In the genomic region with DNA sequence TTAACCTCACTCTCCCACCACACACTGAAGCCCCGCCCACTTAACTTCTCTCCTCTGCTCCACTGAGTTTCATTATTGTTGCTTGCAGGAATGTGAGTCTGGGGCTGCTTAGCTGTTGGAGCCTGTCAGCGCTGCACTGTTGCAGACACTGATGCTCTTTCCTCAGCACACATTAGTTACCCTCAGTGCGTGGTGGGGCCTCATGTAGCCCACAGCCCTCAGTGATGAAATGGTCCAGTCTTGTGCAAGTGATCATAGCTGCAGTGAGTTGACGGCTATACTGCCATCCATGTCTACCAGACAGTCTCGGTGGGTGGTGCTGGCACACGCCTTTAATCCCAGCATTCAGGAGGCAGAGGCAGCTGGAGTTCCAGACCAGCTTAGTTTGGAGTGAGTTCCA, we compare ENCODE assay signal across 12 mouse cellular contexts. TPM values are rescaled to one million over a fixed set of nuclear protein-coding genes. Genes with fewer than 3 reads are reported as not detected.
DNase-seq lines count a peak whose midpoint lies in the region; ATAC-seq lines count a peak whose summit lies in the region.
"Had no signal": no experiment of that assay in that cellular context is flagged by ENCODE, and none has a peak within 500 bp of the region (broad histone marks: within the 10 kb centered on the region; RNA-seq: fewer than 3 reads in every experiment).

No protein-coding gene starts in this region.

- WGBS in liver, embryonic 12.5 days (ENCODE audit: insufficient replicate concordance), result 74% methylated on average over 6 of the region's 6 CpGs
- 83% methylated on average over 6 of the region's 6 CpGs for WGBS in liver, embryonic 11.5 days

- H3K4me1 ChIP-seq in liver, embryonic 12.5 days, result peaks cover 42% of the 10 kb centered on the region
- H3K4me1 ChIP-seq in liver, embryonic 11.5 days (replicated peaks; ENCODE audit: control insufficient read depth, insufficient read depth, low read length), result peaks cover 9% of the 10 kb centered on the region

- H3K36me3 ChIP-seq in liver, embryonic 12.5 days, result peaks cover 79% of the 10 kb centered on the region
- H3K36me3 ChIP-seq in liver, embryonic 11.5 days (ENCODE audit: control insufficient read depth, insufficient read depth, low read length), result peaks cover 23% of the 10 kb centered on the region; the same call in 1 of the 2 replicates

- H3K9ac ChIP-seq in liver, embryonic 12.5 days, result no peak overlapping the region
- H3K9ac ChIP-seq in liver, embryonic 11.5 days (ENCODE audit: low read depth, low read length), result no peak overlapping the region
- H3K9ac ChIP-seq: embryonic facial prominence, embryonic 12.5 days had no signal

- DNase-seq in heart, adult 11 months, result peak; percentile 73
- no peak for DNase-seq in heart, adult 18-20 months
- no peak for DNase-seq in liver, embryonic 11.5 days (ENCODE audit: low spot score)
- peak; percentile 13 for DNase-seq in embryo, embryonic 11 days
- peak; percentile 78 for DNase-seq in retina, embryonic 14.5 days (ENCODE audit: low spot score)
- no peak for DNase-seq in yolk sac, embryonic 10.5 days (ENCODE audit: low spot score)
- no peak for DNase-seq in gastrocnemius, adult 8-10 months (ENCODE audit: low spot score in 2 of 2)
- DNase-seq: gastrocnemius, postnatal 14 days had no signal

- no peaks in the 10 kb centered on the region for H3K27me3 ChIP-seq in liver, embryonic 12.5 days (replicated peaks)
- no peaks in the 10 kb centered on the region for H3K27me3 ChIP-seq in liver, embryonic 11.5 days (replicated peaks; ENCODE audit: control insufficient read depth, insufficient read depth, low read length)
- H3K27me3 ChIP-seq: embryonic facial prominence, embryonic 12.5 days had no signal

- H3K9me3 ChIP-seq in liver, embryonic 12.5 days (replicated peaks), result no peaks in the 10 kb centered on the region
- no peaks in the 10 kb centered on the region for H3K9me3 ChIP-seq in liver, embryonic 11.5 days (ENCODE audit: control insufficient read depth, low read length)
- H3K9me3 ChIP-seq: embryonic facial prominence, embryonic 12.5 days had no signal

- no peak overlapping the region for H3K4me3 ChIP-seq in liver, embryonic 12.5 days
- no peak overlapping the region for H3K4me3 ChIP-seq in liver, embryonic 11.5 days (ENCODE audit: low read depth, low read length)
- H3K4me3 ChIP-seq: embryonic facial prominence, embryonic 12.5 days had no signal

- H3K4me2 ChIP-seq in liver, embryonic 12.5 days, result no peak overlapping the region
- no peak overlapping the region for H3K4me2 ChIP-seq in liver, embryonic 11.5 days
- H3K4me2 ChIP-seq: embryonic facial prominence, embryonic 12.5 days had no signal

- ATAC-seq in liver, embryonic 12.5 days, result no peak
- no peak for ATAC-seq in liver, embryonic 11.5 days (replicated peaks; ENCODE audit: low FRiP score)
- ATAC-seq: CD4-positive, CD25-positive, alpha-beta regulatory T cell, adult 4 months; inflammation-experienced regulatory T-cells, adult 6 months had no signal

- peak overlapping the region; percentile 30; the same call in 1 of the 2 replicates for H3K27ac ChIP-seq in liver, embryonic 12.5 days
- H3K27ac ChIP-seq in liver, embryonic 11.5 days (ENCODE audit: low read depth, low read length), result no peak overlapping the region
- H3K27ac ChIP-seq: embryonic facial prominence, embryonic 12.5 days had no signal

RNA-seq across cellular contexts. Expression of gene Smc3, which starts 8.7 kb away (rescaled TPM):
- 10 to 100 TPM; 20.2 to 22.6 TPM for total RNA-seq in heart, adult 18-20 months (2021)
- 52.9 and 53.3 TPM in 2 replicates for polyA plus RNA-seq in liver, embryonic 12.5 days (2016; fragmentation: Nextera tagmentation; extraction: Ambion mirVana)
- 80.6 and 82.5 TPM in 2 replicates for polyA plus RNA-seq in liver, embryonic 11.5 days (2014; fragmentation: Nextera tagmentation; extraction: Ambion mirVana)
- 10 to 100 TPM; 10.7 to 17.5 (median 14.9) TPM for total RNA-seq in gastrocnemius, adult 8-10 months (2022)

RNA-seq across cellular contexts. Expression of gene Nutf2-ps1, which starts 20.1 kb away (rescaled TPM):
- 10 to 100 TPM; 61.0 to 86.5 TPM for total RNA-seq in heart, adult 18-20 months (2021)
- 289 and 313 TPM in 2 replicates for polyA plus RNA-seq in liver, embryonic 12.5 days (2016; fragmentation: Nextera tagmentation; extraction: Ambion mirVana)
- 400 and 410 TPM in 2 replicates for polyA plus RNA-seq in liver, embryonic 11.5 days (2014; fragmentation: Nextera tagmentation; extraction: Ambion mirVana)
- total RNA-seq in gastrocnemius, adult 8-10 months (2022), result 10 to 100 TPM; 46.2 to 86.0 (median 80.1) TPM

Comparison
In these comparisons a context has a peak if more than half of its experiments do, and no peak if none do; other contexts are left out.
1. DNase-seq: peak in heart, adult 11 months (single experiment), embryo, embryonic 11 days (single experiment) and retina, embryonic 14.5 days (single experiment); none in heart, adult 18-20 months (0 of 2), liver, embryonic 11.5 days (single experiment), yolk sac, embryonic 10.5 days (single experiment) and gastrocnemius, adult 8-10 months (0 of 2).